Mouse (Mus musculus) heart, embryonic 16.5 days (tissue): ENCODE measurements around the gene Sspo. TPM values are rescaled to one million over a fixed set of nuclear protein-coding genes. Genes with fewer than 3 reads are reported as not detected.

Experiments used
- ATAC-seq: fragments of 200-750 bp; cut with Nextera tagmentation; replicated peaks from 2 replicates; pipeline ENCODE4 v1.8.0; 2017; ENCODE audit warnings: moderate number of reproducible peaks; ENCODE audit not compliant: insufficient read depth, low FRiP score; ENCODE audit errors: extremely low read depth
- H3K27ac ChIP-seq: fragments of 300-500 bp; sonication (generic); 2 replicates; pipeline ENCODE4 v1.5.1; 2014; ENCODE audit warnings: mild to moderate bottlenecking, low read length, control low read depth, moderate library complexity
- H3K27me3 ChIP-seq: fragments of 300-500 bp; sonication (generic); 2 replicates; pipeline ENCODE4 v1.6.1; 2014; ENCODE audit warnings: low read length, mixed read lengths; ENCODE audit not compliant: control insufficient read depth, insufficient read depth
- H3K36me3 ChIP-seq: fragments of 300-500 bp; sonication (generic); 2 replicates; pipeline ENCODE4 v1.6.1; 2014; ENCODE audit not compliant: control insufficient read depth, insufficient read depth
- H3K4me1 ChIP-seq: fragments of 300-500 bp; sonication (generic); 2 replicates; pipeline ENCODE4 v1.6.1; 2014; ENCODE audit warnings: low read length, mixed read lengths; ENCODE audit not compliant: control insufficient read depth, insufficient read depth
- H3K4me2 ChIP-seq: fragments of 300-500 bp; sonication (generic); 2 replicates; pipeline ENCODE4 v1.6.1; 2014; ENCODE audit warnings: low read depth, mild to moderate bottlenecking, control low read depth, low read length
- H3K4me3 ChIP-seq: fragments of 300-500 bp; sonication (generic); 2 replicates; pipeline ENCODE4 v1.5.1; 2014; ENCODE audit warnings: mild to moderate bottlenecking, control low read depth, low read length
- H3K9ac ChIP-seq: fragments of 300-500 bp; sonication (generic); 2 replicates; pipeline ENCODE4 v1.6.1; 2014; ENCODE audit warnings: low read length, control low read depth
- H3K9me3 ChIP-seq: fragments of 300-500 bp; sonication (generic); replicated peaks from 2 replicates; pipeline ENCODE4 v1.6.1; 2016; ENCODE audit warnings: low read length; ENCODE audit not compliant: control insufficient read depth
- WGBS: fragments of 180-500 bp; shearing (Covaris S2); extraction: QIAGEN DNeasy Blood & Tissue Kit; methylation state at CpG from one replicate; pipeline ENCODE4 v1.1.7; 2014; 5-methylcytosine and 5-hydroxymethylcytosine counted together
- microRNA-seq: library from miRNA; unstranded; fragments of <30 nt; microRNA quantifications from one replicate; pipeline ENCODE4, GENCODE M21; 2017
- polyA plus RNA-seq: library from polyadenylated mRNA; unstranded; fragments of >200 nt; fragmentation: Nextera tagmentation; extraction: Ambion mirVana; gene quantifications from 2 replicates; pipeline ENCODE4 v1.2.1, GENCODE M21; 2015

The Sspo gene
- polyA plus RNA-seq, 1 experiment from 2014 or later = 0.43 TPM

DNA sequence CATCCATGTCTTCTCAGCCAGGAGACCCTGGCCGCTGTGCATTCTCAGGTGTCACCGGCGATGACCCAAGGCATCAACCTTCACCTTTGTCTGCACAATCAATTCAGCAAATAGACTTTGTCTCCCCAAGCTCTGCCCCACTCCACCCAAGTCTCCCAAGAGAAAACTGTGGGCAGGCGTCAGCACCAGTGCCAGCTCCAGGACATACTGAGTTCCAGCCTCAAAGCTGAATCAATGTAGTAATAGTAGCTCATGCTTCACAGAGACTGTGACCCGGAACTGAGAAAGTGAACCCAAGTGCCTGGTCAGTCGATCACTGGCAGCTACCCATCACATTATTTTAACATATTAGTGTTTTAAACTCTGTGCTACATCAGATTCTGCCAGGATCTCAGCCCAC lies 100.3 kb downstream of the Sspo start:
- no peak for ATAC-seq
- WGBS = 81% methylated on average over 6 of the region's 6 CpGs
- Histone ChIP-seq H3K4me3 (no peak overlapping the region), H3K9ac (no peak overlapping the region), H3K36me3 (no peaks in the 10 kb centered on the region), H3K4me1 (no peaks in the 10 kb centered on the region), H3K4me2 (no peak overlapping the region), H3K27ac (no peak overlapping the region), H3K27me3 (0 out of 2 replicates have a peak, but pooled peaks cover 2% of the 10 kb centered on the region), H3K9me3 (no peaks in the 10 kb centered on the region)

Small RNA genes lying within 50 kb of the gene (microRNA-seq; reads per million reads assigned to microRNA genes)
- gene Gm24325 = not detected

Other genes starting within 250 kb of the Sspo start
- gene Krba1, start 52.6 kb upstream of the Sspo start, polyA plus RNA-seq = 17.6 and 18.6 TPM in 2 replicates
- 20.3 and 22.1 TPM in 2 replicates for gene Zfp467, start 2.4 kb upstream of the Sspo start, polyA plus RNA-seq
- 17.4 and 20.0 TPM in 2 replicates for gene Atp6v0e2, start 89.4 kb downstream of the Sspo start, polyA plus RNA-seq
- gene Lrrc61, start 106.6 kb downstream of the Sspo start, polyA plus RNA-seq = 6.7 and 8.2 TPM in 2 replicates
- gene Rarres2, start 124.6 kb downstream of the Sspo start, polyA plus RNA-seq = 44.7 and 55.2 TPM in 2 replicates
- gene Gm45021, start 141.4 kb downstream of the Sspo start, polyA plus RNA-seq = not detected in 2 replicates
- gene Repin1, start 145.7 kb downstream of the Sspo start, polyA plus RNA-seq = 28.6 and 29.8 TPM in 2 replicates
- gene Gm44965, start 145.7 kb downstream of the Sspo start, polyA plus RNA-seq = not detected in 2 replicates
- gene Zfp775, start 153.8 kb downstream of the Sspo start, polyA plus RNA-seq = 6.2 and 8.6 TPM in 2 replicates
- gene AI854703, start 178.5 kb downstream of the Sspo start, polyA plus RNA-seq = 1.0 and 1.7 TPM in 2 replicates
- gene Gimap8, start 199.0 kb downstream of the Sspo start, polyA plus RNA-seq = 1.9 and 2.4 TPM in 2 replicates
- 8.6 and 17.5 TPM in 2 replicates for gene Gimap9, start 227.9 kb downstream of the Sspo start, polyA plus RNA-seq
- 35.8 and 37.0 TPM in 2 replicates for gene Gimap4, start 236.3 kb downstream of the Sspo start, polyA plus RNA-seq